Mouse (Mus musculus) CH12.LX (cell line): ENCODE measurements around the gene Hist1h4k. TPM values are rescaled to one million over a fixed set of nuclear protein-coding genes. Genes with fewer than 3 reads are reported as not detected.

ENCODE experiments used
- DNase-seq: peaks from one replicate; pipeline ENCODE4 v3.0.0-alpha.2; 2013; ENCODE audit errors: extremely low read depth
- H3K27ac ChIP-seq: 2 replicates; pipeline ENCODE4 v1.5.1; 2012; ENCODE audit warnings: low read depth, mild to moderate bottlenecking, control low read depth, moderate library complexity; ENCODE audit not compliant: insufficient read depth
- H3K27me3 ChIP-seq: replicated peaks from 2 replicates; pipeline ENCODE3; 2012; ENCODE audit warnings: inconsistent platforms
- H3K36me3 ChIP-seq, 2 experiments: replicated peaks in 1 of 2; 2 replicates each; pipeline versions ENCODE3 to v1.6.1; 2012; ENCODE audit warnings: inconsistent platforms in 1 of 2, low read length in 1 of 2, mild to moderate bottlenecking in 1 of 2, mixed read lengths in 1 of 2, moderate library complexity in 1 of 2; ENCODE audit not compliant: control insufficient read depth in 1 of 2, insufficient read depth in 1 of 2
- H3K4me1 ChIP-seq, 2 experiments: 2 replicates each; pipeline ENCODE4 v1.6.1; 2012; ENCODE audit warnings: inconsistent platforms in 1 of 2, moderate library complexity in 1 of 2; ENCODE audit not compliant: insufficient read depth in 2 of 2, control insufficient read depth in 1 of 2
- H3K4me2 ChIP-seq: 2 replicates; pipeline ENCODE4 v1.6.1; 2012; ENCODE audit warnings: low read depth, mild to moderate bottlenecking, control low read depth; ENCODE audit not compliant: poor library complexity, insufficient read depth, severe bottlenecking
- H3K4me3 ChIP-seq, 3 experiments: fragments of 150-350 bp in 1 of 3; sonication (generic) in 1 of 3; replicated peaks in 1 of 3; 2 replicates each; pipeline versions ENCODE3 to v1.5.1; 2011 to 2012; ENCODE audit warnings: low read depth in 2 of 3, low read length in 2 of 3, mild to moderate bottlenecking in 2 of 3, moderate library complexity in 2 of 3, control low read depth in 1 of 3, improper control_type of control experiment in 1 of 3, inconsistent platforms in 1 of 3, mixed read lengths in 1 of 3; ENCODE audit not compliant: poor library complexity in 1 of 3
- H3K79me2 ChIP-seq: replicated peaks from 2 replicates; pipeline ENCODE4 v1.6.1; 2012; ENCODE audit warnings: mild to moderate bottlenecking, moderate library complexity; ENCODE audit not compliant: control insufficient read depth, poor library complexity, insufficient read depth, severe bottlenecking; ENCODE audit errors: extremely low read depth
- H3K9ac ChIP-seq: 2 replicates; pipeline ENCODE4 v1.6.1; 2012; ENCODE audit warnings: low read depth, mild to moderate bottlenecking, control low read depth, moderate library complexity; ENCODE audit not compliant: insufficient read depth
- H3K9me3 ChIP-seq: replicated peaks from 2 replicates; pipeline ENCODE3; 2012; ENCODE audit warnings: low read length, inconsistent platforms, mixed read lengths
- BHLHE40 ChIP-seq: IDR thresholded peaks from 2 replicates; pipeline ENCODE4 v1.6.1; 2011; ENCODE audit warnings: mild to moderate bottlenecking, low read depth, low read length, improper control_type of control experiment
- CHD1 ChIP-seq: IDR thresholded peaks from 2 replicates; pipeline ENCODE4 v1.6.1; 2012; ENCODE audit warnings: low read depth, low read length, improper control_type of control experiment, inconsistent platforms
- CHD2 ChIP-seq: IDR thresholded peaks from 2 replicates; pipeline ENCODE4 v1.6.1; 2011; ENCODE audit warnings: low read length, improper control_type of control experiment
- CTCF ChIP-seq, 2 experiments: IDR thresholded peaks in 1 of 2; conservative IDR thresholded peaks in 1 of 2; 2 replicates each; pipeline ENCODE4 v1.5.1; 2011 to 2012; ENCODE audit warnings: low read depth in 2 of 2, low read length in 2 of 2, improper control_type of control experiment in 1 of 2, inconsistent platforms in 1 of 2, mild to moderate bottlenecking in 1 of 2, moderate library complexity in 1 of 2
- GABPA ChIP-seq: IDR thresholded peaks from 2 replicates; pipeline ENCODE4 v1.6.1; 2012; ENCODE audit warnings: low read depth, low read length, improper control_type of control experiment, inconsistent platforms; ENCODE audit not compliant: insufficient replicate concordance
- IRF4 ChIP-seq: IDR thresholded peaks from 2 replicates; pipeline ENCODE4 v1.6.1; 2014; ENCODE audit warnings: low read depth, mild to moderate bottlenecking, inconsistent platforms, low read length, improper control_type of control experiment
- JUND ChIP-seq: conservative IDR thresholded peaks from 2 replicates; pipeline ENCODE4 v1.6.1; 2011; ENCODE audit warnings: low read depth, low read length, improper control_type of control experiment
- KAT2A ChIP-seq: IDR thresholded peaks from 2 replicates; pipeline ENCODE4 v1.6.1; 2012; ENCODE audit warnings: low read length, improper control_type of control experiment, inconsistent platforms; ENCODE audit not compliant: insufficient replicate concordance
- MAX ChIP-seq: IDR thresholded peaks from 2 replicates; pipeline ENCODE4 v1.6.1; 2011; ENCODE audit warnings: low read length, improper control_type of control experiment
- MAZ ChIP-seq: IDR thresholded peaks from 2 replicates; pipeline ENCODE4 v1.6.1; 2012; ENCODE audit warnings: low read depth, mild to moderate bottlenecking, inconsistent platforms, low read length, improper control_type of control experiment, moderate library complexity
- NELFE ChIP-seq: IDR thresholded peaks from 2 replicates; pipeline ENCODE4 v1.6.1; 2011; ENCODE audit warnings: low read depth, low read length, improper control_type of control experiment
- NRF1 ChIP-seq: IDR thresholded peaks from 2 replicates; pipeline ENCODE4 v1.6.1; 2014; ENCODE audit warnings: low read depth, mild to moderate bottlenecking, inconsistent platforms, low read length, improper control_type of control experiment, moderate library complexity
- PAX5 ChIP-seq: IDR thresholded peaks from 2 replicates; pipeline ENCODE4 v1.6.1; 2012; ENCODE audit warnings: low read length, inconsistent platforms, mixed read lengths
- POLR2A ChIP-seq: IDR thresholded peaks from 2 replicates; pipeline ENCODE4 v1.6.1; 2011; ENCODE audit warnings: low read depth, mild to moderate bottlenecking, improper control_type of control experiment, low read length
- POLR2AphosphoS2 ChIP-seq: IDR thresholded peaks from 2 replicates; pipeline ENCODE4 v1.6.1; 2011; ENCODE audit warnings: low read depth, low read length, improper control_type of control experiment
- RAD21 ChIP-seq: IDR thresholded peaks from 2 replicates; pipeline ENCODE4 v1.6.1; 2011; ENCODE audit warnings: low read depth, mild to moderate bottlenecking, low read length, improper control_type of control experiment, moderate library complexity
- RCOR1 ChIP-seq: conservative IDR thresholded peaks from 2 replicates; pipeline ENCODE4 v1.6.1; 2012; ENCODE audit warnings: low read depth, mild to moderate bottlenecking, inconsistent platforms, low read length, improper control_type of control experiment
- SMC3 ChIP-seq: IDR thresholded peaks from 2 replicates; pipeline ENCODE4 v1.6.1; 2011; ENCODE audit warnings: low read depth, low read length, improper control_type of control experiment
- TBP ChIP-seq: conservative IDR thresholded peaks from 2 replicates; pipeline ENCODE4 v1.6.1; 2011; ENCODE audit warnings: low read depth, low read length, improper control_type of control experiment
- UBTF ChIP-seq: IDR thresholded peaks from 2 replicates; pipeline ENCODE4 v1.6.1; 2012; ENCODE audit warnings: low read depth, mild to moderate bottlenecking, inconsistent platforms, low read length, improper control_type of control experiment, moderate library complexity
- USF1 ChIP-seq: IDR thresholded peaks from 2 replicates; pipeline ENCODE4 v1.6.1; 2014; ENCODE audit warnings: low read depth, mild to moderate bottlenecking, inconsistent platforms, low read length, improper control_type of control experiment
- ZC3H11A ChIP-seq: IDR thresholded peaks from 2 replicates; pipeline ENCODE4 v1.6.1; 2012; ENCODE audit warnings: low read depth, mild to moderate bottlenecking, inconsistent platforms, low read length, improper control_type of control experiment
- ZKSCAN1 ChIP-seq: IDR thresholded peaks from 2 replicates; pipeline ENCODE4 v1.6.1; 2012; ENCODE audit warnings: low read depth, inconsistent platforms, low read length, improper control_type of control experiment, borderline replicate concordance
- ZMIZ1 ChIP-seq: IDR thresholded peaks from 2 replicates; pipeline ENCODE4 v1.6.1; 2012; ENCODE audit warnings: low read depth, mild to moderate bottlenecking, inconsistent platforms, low read length, improper control_type of control experiment
- ZNF384 ChIP-seq: IDR thresholded peaks from 2 replicates; pipeline ENCODE4 v1.6.1; 2012; ENCODE audit warnings: low read depth, low read length, improper control_type of control experiment, inconsistent platforms
- dilution Hi-C: fragments of 300-500 bp; cut with MboI; formaldehyde crosslinking; loops from 2 replicates; pipeline ENCODE4 v1.14.3; 2020; ENCODE audit warnings: low sequenced_read_pairs; ENCODE audit not compliant: extremely low pct_unique_long_range_greater_than_20kb, extremely low pct_ligation_motif_present
- in situ Hi-C: fragments of 300-500 bp; cut with MboI; formaldehyde crosslinking; loops from 3 replicates; pipeline ENCODE4 v1.14.3; 2019; ENCODE audit warnings: low sequenced_read_pairs, low pct_ligation_motif_present, low pct_unique_long_range_greater_than_20kb, mixed read lengths
- polyA plus RNA-seq: library from polyadenylated mRNA; unstranded; fragments of >175 nt; gene quantifications from 2 replicates; pipeline ENCODE4 v1.2.1, GENCODE M21; 2012; ENCODE audit warnings: low read depth; ENCODE audit not compliant: insufficient read length
- total RNA-seq, 2 experiments: library from RNA; depleted of rRNA; stranded (reverse); fragments of 300-350 nt in 1 of 2; fragments of >200 nt in 1 of 2; gene quantifications; 2 replicates each; pipeline ENCODE4 v1.2.3; 2012 to 2014

Gene Hist1h4k
- total and polyA plus RNA-seq, 3 experiments: 13.2 to 4,319 (median 25.4) TPM

- TF ChIP-seq ZC3H11A: no peak
- peak; percentile 97 for TF ChIP-seq POLR2AphosphoS2
- no peak for TF ChIP-seq CTCF (conservative IDR thresholded peaks at IDR 0.05 in 1 of 2, IDR thresholded peaks at IDR 0.05 in 1 of 2; ENCODE audit: low read depth in 2 of 2, low read length in 2 of 2)
- peak; percentile 13; the same call in 1 of the 2 replicates for TF ChIP-seq SMC3
- TF ChIP-seq MAX: peak; percentile 48; the same call in 1 of the 2 replicates
- no peak for TF ChIP-seq RAD21
- peak; percentile 78 for TF ChIP-seq POLR2A
- TF ChIP-seq USF1: no peak
- TF ChIP-seq PAX5: no peak
- peak; percentile 94 for TF ChIP-seq CHD2
- TF ChIP-seq CHD1: peak; percentile 55; the same call in 1 of the 2 replicates
- peak; percentile 44; the same call in 1 of the 2 replicates for TF ChIP-seq MAZ
- peak; percentile 90; the same call in 1 of the 2 replicates for TF ChIP-seq RCOR1
- 0 out of 2 replicates have a peak, but pooled peaks have one; percentile 46 for TF ChIP-seq KAT2A
- TF ChIP-seq TBP: peak; percentile 76; the same call in 1 of the 2 replicates
- peak; percentile 84; the same call in 1 of the 2 replicates for TF ChIP-seq NELFE
- TF ChIP-seq JUND: no peak
- TF ChIP-seq UBTF: no peak; the same call in 1 of the 2 replicates
Measured at GRCm38 (mm10) chr13:21778814-21779766, 28.8 kb upstream of the Hist1h4k start (continued).

GRCm38 (mm10) chr13:21755707-21756106 is 5.4 kb upstream of the Hist1h4k start:
- no peak overlapping the region for H3K27ac ChIP-seq
- no peak overlapping the region for H3K4me3 ChIP-seq
- dilution Hi-C loops (no loop called here), in situ Hi-C loops (no loop called here)
- H3K79me2 ChIP-seq: no peaks in the 10 kb centered on the region
- H3K36me3 ChIP-seq: no peaks in the 10 kb centered on the region
- no peak overlapping the region for H3K9ac ChIP-seq
- peaks cover 0 to 26% of the 10 kb centered on the region in 2 experiments; a peak in 2 of 4 replicates for H3K4me1 ChIP-seq
- no peak for DNase-seq
- H3K4me2 ChIP-seq: no peak overlapping the region
- no peaks in the 10 kb centered on the region for H3K27me3 ChIP-seq
- TF ChIP-seq KAT2A: no peak
- TF ChIP-seq GABPA: no peak
- TF ChIP-seq CHD1: no peak
- no peak for TF ChIP-seq IRF4
- no peak for TF ChIP-seq CHD2
- no peak for TF ChIP-seq ZKSCAN1
- peak; percentile 61; the same call in 1 of the 2 replicates for TF ChIP-seq TBP
- no peak for TF ChIP-seq CTCF (conservative IDR thresholded peaks at IDR 0.05 in 1 of 2, IDR thresholded peaks at IDR 0.05 in 1 of 2; ENCODE audit: low read depth in 2 of 2, low read length in 2 of 2)
- no peak for TF ChIP-seq BHLHE40
- 0 out of 2 replicates have a peak, but pooled peaks have one; percentile 31 for TF ChIP-seq ZMIZ1
- no peak for TF ChIP-seq JUND
- no peak for TF ChIP-seq UBTF
- peak; percentile 12; the same call in 1 of the 2 replicates for TF ChIP-seq ZNF384
- TF ChIP-seq NRF1: no peak
- no peak for TF ChIP-seq MAX
- H3K9me3 ChIP-seq: no peaks in the 10 kb centered on the region
